Mouse (Mus musculus) erythroblast, embryonic 14.5 days (primary cell): ENCODE measurements around the gene Tln1.

Source experiments
- GATA1 ChIP-seq: IDR thresholded peaks from 2 replicates; pipeline ENCODE4 v1.6.1; 2012; ENCODE audit warnings: low read length, inconsistent platforms, mixed read lengths
- TAL1 ChIP-seq: IDR thresholded peaks from 3 replicates; pipeline ENCODE4 v1.6.1; 2012; ENCODE audit warnings: low read length, inconsistent platforms, mixed read lengths

- no peak for TF ChIP-seq TAL1
- no peak for TF ChIP-seq GATA1
Observed at GRCm38 (mm10) chr4:43586411-43586810, 23.9 kb upstream of the Tln1 start.
